Mouse (Mus musculus) midbrain, embryonic 14.5 days (tissue): ENCODE data around the gene Gm11541. TPM values are rescaled to one million over a fixed set of nuclear protein-coding genes. Genes with fewer than 3 reads are reported as not detected.

Experiments
- ATAC-seq: fragments of 200-750 bp; cut with Nextera tagmentation; 2 replicates; pipeline ENCODE4 v1.8.0; 2017; ENCODE audit warnings: moderate number of reproducible peaks, moderate library complexity; ENCODE audit not compliant: low FRiP score, low TSS enrichment
- DNase-seq: peaks from one replicate; pipeline ENCODE4 v3.0.0-alpha.2; 2015
- H3K27ac ChIP-seq: fragments of 300-500 bp; sonication (generic); replicated peaks from 2 replicates; pipeline ENCODE4 v1.5.1; 2014; ENCODE audit warnings: mild to moderate bottlenecking, low read depth, low read length, moderate library complexity
- H3K27me3 ChIP-seq: fragments of 300-500 bp; sonication (generic); 2 replicates; pipeline ENCODE4 v1.6.1; 2014; ENCODE audit warnings: low read length, control low read depth, mixed read lengths; ENCODE audit not compliant: control insufficient read depth, insufficient read depth
- H3K36me3 ChIP-seq: fragments of 300-500 bp; sonication (generic); 2 replicates; pipeline ENCODE4 v1.6.1; 2014; ENCODE audit warnings: low read length, control low read depth; ENCODE audit not compliant: control insufficient read depth, insufficient read depth
- H3K4me1 ChIP-seq: fragments of 300-500 bp; sonication (generic); 2 replicates; pipeline ENCODE4 v1.6.1; 2014; ENCODE audit warnings: mild to moderate bottlenecking, antibody characterized with exemption, low read length, control low read depth; ENCODE audit not compliant: control insufficient read depth, insufficient read depth
- H3K4me2 ChIP-seq: fragments of 300-500 bp; sonication (generic); 2 replicates; pipeline ENCODE4 v1.6.1; 2014; ENCODE audit warnings: mild to moderate bottlenecking, low read length, moderate library complexity
- H3K4me3 ChIP-seq: fragments of 300-500 bp; sonication (generic); replicated peaks from 2 replicates; pipeline ENCODE4 v1.5.1; 2014; ENCODE audit warnings: low read depth, low read length
- H3K9ac ChIP-seq: fragments of 300-500 bp; sonication (generic); replicated peaks from 2 replicates; pipeline ENCODE4 v1.6.1; 2014; ENCODE audit warnings: mild to moderate bottlenecking, low read length, moderate library complexity
- H3K9me3 ChIP-seq: fragments of 300-500 bp; sonication (generic); 2 replicates; pipeline ENCODE4 v1.6.1; 2016; ENCODE audit warnings: low read length, control low read depth, mixed read lengths; ENCODE audit not compliant: control insufficient read depth
- WGBS: fragments of 180-500 bp; shearing (Covaris S2); extraction: QIAGEN DNeasy Blood & Tissue Kit; methylation state at CpG from one replicate; pipeline ENCODE4 v1.1.7; 2014; 5-methylcytosine and 5-hydroxymethylcytosine counted together
- polyA plus RNA-seq: library from polyadenylated mRNA; unstranded; fragments of >200 nt; fragmentation: Nextera tagmentation; extraction: Ambion mirVana; gene quantifications from 2 replicates; pipeline ENCODE4 v1.2.1, GENCODE M21; 2014

Gene Gm11541
- polyA plus RNA-seq, 1 experiment from 2014 or later = not detected

DNA sequence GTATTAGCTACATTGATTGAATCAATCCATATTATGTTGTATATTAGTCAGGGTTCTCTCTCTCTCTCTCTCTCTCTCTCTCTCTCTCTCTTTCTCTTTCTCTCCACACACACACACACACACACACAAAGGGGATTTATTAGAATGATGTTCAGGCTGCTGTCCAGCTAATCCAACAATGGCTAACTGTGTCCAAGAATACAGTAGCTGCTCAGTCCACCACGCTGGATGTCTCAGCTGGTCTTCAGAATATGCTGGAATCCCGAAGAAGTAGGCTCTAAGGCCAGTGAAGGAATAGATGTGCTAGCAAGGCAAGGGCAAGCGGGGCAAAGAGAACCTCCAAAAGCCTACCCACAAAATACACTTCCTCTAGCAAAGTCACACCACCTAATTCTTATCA lies 23.0 kb upstream of the Gm11541 start:
- no peak overlapping the region for H3K4me3 ChIP-seq
- no peaks in the 10 kb centered on the region for H3K36me3 ChIP-seq
- H3K4me1 ChIP-seq = no peaks in the 10 kb centered on the region
- H3K27ac ChIP-seq = no peak overlapping the region
- no peaks in the 10 kb centered on the region for H3K27me3 ChIP-seq
- H3K9me3 ChIP-seq = no peaks in the 10 kb centered on the region
- DNase-seq (no peak), ATAC-seq (no peak)
- no peak overlapping the region for H3K9ac ChIP-seq
- 84% methylated on average over 3 of the region's 3 CpGs for WGBS
- no peak overlapping the region for H3K4me2 ChIP-seq

DNA sequence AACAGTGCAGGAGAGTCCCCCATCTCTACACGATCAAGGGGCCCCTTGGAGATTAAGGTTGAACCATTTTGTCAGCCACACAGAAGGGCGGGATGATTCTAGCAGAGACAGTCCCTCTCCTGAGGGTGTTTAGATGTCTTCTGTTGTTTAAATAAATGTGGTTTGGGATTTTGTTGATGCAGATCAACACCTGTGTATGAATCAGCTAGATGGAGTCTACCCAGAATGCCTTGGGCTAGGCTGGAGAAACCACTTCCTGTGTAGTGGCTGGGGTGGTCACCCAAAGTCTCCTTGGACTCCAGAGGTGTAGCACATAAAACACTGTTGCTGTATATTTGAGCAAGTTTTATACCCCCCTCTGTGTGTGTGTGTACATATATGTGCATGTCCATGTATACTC lies 14.9 kb upstream of the Gm11541 start:
- Histone ChIP-seq H3K9me3 (no peaks in the 10 kb centered on the region), H3K4me1 (peaks cover 10% of the 10 kb centered on the region), H3K27me3 (no peaks in the 10 kb centered on the region), H3K36me3 (no peaks in the 10 kb centered on the region), H3K9ac (no peak overlapping the region), H3K4me3 (no peak overlapping the region), H3K27ac (no peak overlapping the region), H3K4me2 (no peak overlapping the region)
- DNase-seq (no peak), ATAC-seq (no peak)
- WGBS = 77% methylated on average over 2 of the region's 2 CpGs

DNA sequence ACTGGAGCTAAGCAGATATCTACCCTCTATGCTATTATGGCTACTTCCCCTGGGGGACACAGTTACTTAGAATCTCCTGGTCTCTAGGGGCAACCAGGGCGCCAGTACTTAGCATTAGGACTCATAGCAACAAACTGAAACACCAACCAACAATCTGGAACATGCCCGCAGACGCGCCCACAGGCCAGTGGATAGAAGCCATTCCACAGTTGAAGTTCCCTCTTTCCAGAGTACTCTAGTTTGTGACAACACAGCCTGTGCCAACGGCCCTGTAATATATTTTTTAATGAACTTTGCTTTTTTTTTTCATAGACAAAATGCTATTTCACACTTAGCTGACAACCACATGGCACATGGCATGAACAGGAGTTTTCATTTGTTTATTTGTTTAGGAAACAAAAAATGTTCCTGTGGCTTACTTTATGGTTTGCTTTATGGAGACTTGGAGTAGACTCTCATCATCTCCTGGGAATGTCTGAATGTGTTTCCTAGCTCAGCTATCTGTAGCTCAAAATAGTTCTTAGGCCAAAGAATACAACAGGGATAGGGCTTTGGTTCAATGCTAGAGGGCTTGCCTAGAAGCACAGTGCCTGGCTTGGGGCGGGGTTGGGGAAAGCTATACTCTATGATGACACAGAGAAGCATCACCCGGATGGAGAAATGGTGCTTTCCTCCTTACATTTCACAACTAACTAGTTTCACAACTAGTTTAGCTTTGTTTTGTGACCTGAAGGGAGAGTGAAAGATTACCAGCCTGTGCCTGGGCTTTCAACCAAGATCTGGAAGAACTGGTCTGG lies 14.0 kb upstream of the Gm11541 start:
- Histone ChIP-seq H3K9ac (no peak overlapping the region), H3K4me1 (peaks cover 10% of the 10 kb centered on the region), H3K4me2 (no peak overlapping the region), H3K4me3 (no peak overlapping the region), H3K27ac (no peak overlapping the region), H3K36me3 (no peaks in the 10 kb centered on the region), H3K27me3 (no peaks in the 10 kb centered on the region), H3K9me3 (no peaks in the 10 kb centered on the region)
- ATAC-seq = no peak
- no peak for DNase-seq
- WGBS = 88% methylated on average over 7 of the region's 7 CpGs

DNA sequence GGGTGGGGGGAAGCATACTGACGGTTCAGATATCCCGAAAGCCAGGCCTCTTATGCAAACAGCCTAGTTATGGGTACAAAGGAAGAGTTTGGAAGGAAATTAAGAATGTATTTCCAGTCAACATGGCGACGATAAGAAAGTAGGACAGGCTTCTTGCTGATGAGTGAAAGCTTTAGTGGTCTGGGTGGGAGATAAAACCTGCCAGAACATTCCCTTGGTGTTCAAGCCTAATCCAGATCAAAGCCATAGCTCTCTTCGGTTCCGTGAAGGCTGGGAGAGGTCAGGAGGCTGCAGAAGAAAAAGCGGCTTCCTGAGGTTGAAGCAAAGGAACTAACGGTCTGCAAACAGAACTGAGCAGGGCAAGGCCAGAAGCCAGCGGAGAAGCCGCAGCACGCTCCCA lies 12.9 kb upstream of the Gm11541 start:
- H3K9me3 ChIP-seq = no peaks in the 10 kb centered on the region
- no peak for DNase-seq
- no peak for ATAC-seq
- H3K9ac ChIP-seq = no peak overlapping the region
- WGBS = 32% methylated on average over 11 of the region's 11 CpGs
- H3K27me3 ChIP-seq = no peaks in the 10 kb centered on the region
- H3K4me3 ChIP-seq = no peak overlapping the region
- H3K27ac ChIP-seq = no peak overlapping the region
- peaks cover 10% of the 10 kb centered on the region for H3K4me1 ChIP-seq
- H3K36me3 ChIP-seq = no peaks in the 10 kb centered on the region
- no peak overlapping the region for H3K4me2 ChIP-seq

DNA sequence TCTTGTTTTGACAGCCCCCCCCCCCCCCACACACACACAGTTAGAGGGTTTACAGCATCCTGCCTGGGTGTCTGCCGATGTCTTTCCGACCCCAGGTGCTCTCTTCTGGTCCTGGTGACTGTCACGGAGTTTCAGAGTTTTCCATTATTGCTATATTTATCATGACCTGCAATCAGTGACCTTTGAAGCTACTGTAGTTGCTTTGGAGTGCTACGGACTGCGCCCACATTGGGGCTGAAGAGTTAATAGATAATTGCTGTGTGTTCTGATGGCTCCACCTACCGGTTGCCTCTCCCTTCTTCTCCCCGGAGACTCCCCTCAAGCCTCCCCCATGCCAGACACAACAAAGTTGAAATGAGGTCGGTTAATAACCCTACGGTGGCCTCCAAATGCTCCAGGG lies 12.5 kb upstream of the Gm11541 start:
- Histone ChIP-seq H3K9ac (no peak overlapping the region), H3K27me3 (no peaks in the 10 kb centered on the region), H3K36me3 (no peaks in the 10 kb centered on the region), H3K27ac (no peak overlapping the region), H3K4me3 (no peak overlapping the region), H3K9me3 (no peaks in the 10 kb centered on the region), H3K4me2 (peak overlapping the region; percentile 17; the same call in 1 of the 2 replicates), H3K4me1 (peaks cover 10% of the 10 kb centered on the region)
- WGBS = 12% methylated on average over 9 of the region's 9 CpGs
- DNase-seq (peak; percentile 64), ATAC-seq (no peak)

DNA sequence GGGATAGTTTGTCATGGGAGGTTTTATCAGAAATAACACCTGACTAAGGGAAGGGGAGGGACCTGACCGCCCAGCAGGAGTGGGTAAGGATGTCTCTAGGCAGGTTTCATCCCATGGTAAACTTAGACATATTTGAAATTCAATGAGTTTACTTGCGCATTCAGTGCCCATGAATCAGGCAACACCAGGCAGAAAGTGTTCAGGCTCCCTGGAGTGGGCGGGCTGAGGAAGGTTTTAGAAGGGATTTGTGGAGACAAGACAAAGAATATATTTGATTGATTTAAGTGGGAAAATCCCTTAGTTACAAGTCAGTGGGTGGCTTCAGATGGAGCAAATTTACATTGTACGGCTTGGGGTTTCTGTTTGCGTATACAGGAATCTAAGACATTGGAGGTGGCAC lies 11.3 kb upstream of the Gm11541 start:
- H3K36me3 ChIP-seq = no peaks in the 10 kb centered on the region
- no peak overlapping the region for H3K4me2 ChIP-seq
- H3K4me1 ChIP-seq = peaks cover 10% of the 10 kb centered on the region
- H3K9me3 ChIP-seq = no peaks in the 10 kb centered on the region
- ATAC-seq = no peak
- no peak overlapping the region for H3K27ac ChIP-seq
- WGBS = 48% methylated on average over 5 of the region's 5 CpGs
- no peak overlapping the region for H3K4me3 ChIP-seq
- no peak overlapping the region for H3K9ac ChIP-seq
- DNase-seq = no peak
- H3K27me3 ChIP-seq = no peaks in the 10 kb centered on the region

DNA sequence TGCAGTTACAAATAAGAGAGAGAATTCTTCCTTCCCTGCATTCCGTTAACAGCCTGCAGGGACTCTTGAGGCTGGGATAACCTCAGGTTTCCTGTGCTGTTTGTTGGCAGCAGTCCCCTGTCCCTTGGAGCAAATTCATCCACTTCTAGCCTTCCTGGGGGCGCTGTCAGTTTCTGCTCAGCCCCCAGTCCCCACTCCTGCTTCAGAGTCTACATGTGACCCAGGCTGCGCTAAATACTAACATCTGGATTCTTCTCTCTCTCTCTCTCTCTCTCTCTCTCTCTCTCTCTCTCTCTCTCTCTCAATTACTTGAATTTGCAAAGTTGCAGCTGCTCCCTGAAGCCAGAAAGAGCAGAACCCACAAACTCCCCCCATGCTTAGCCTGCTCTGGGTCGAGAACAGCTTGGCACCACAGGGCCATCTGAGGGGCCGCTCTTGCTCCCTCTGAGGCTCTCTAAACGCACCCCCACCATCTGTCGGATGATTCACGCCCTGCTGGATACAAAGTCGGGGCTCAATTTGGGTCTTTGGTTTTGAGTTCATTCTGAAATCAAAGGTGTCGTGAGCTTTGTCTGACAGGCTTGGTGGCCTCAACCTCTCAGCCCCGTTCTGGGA lies 9.1 kb upstream of the Gm11541 start:
- no peak for DNase-seq
- 52% methylated on average over 11 of the region's 11 CpGs for WGBS
- H3K36me3 ChIP-seq = no peaks in the 10 kb centered on the region

DNA sequence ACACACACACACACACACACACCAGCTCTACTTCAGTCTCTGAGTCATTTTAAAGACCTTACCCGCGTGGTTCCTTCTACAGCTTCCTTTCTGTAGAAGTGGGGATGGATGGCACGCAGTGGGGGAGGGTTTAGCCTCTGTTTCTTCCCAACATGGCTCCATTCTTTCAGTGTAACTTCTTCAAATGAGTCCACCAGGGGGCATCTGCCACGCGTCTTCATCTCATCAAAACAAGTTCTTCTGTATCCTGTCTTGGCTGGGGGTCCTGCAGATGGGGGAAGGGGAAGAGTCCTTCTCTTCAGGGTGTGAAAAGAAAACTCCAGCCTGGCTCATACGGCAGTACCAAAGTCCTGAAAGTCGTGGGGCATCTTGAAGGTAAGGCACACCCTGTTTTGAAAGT lies 279 bp downstream of the Gm11541 start:
- no peak for ATAC-seq
- Histone ChIP-seq H3K9me3 (no peaks in the 10 kb centered on the region), H3K27me3 (no peaks in the 10 kb centered on the region), H3K27ac (no peak overlapping the region), H3K4me1 (no peaks in the 10 kb centered on the region), H3K9ac (no peak overlapping the region), H3K4me2 (no peak overlapping the region), H3K36me3 (no peaks in the 10 kb centered on the region), H3K4me3 (no peak overlapping the region)
- 44% methylated on average over 7 of the region's 7 CpGs for WGBS
- DNase-seq = no peak

More for the DNA sequence above, 9.1 kb upstream of the Gm11541 start:
- Histone ChIP-seq H3K27me3 (no peaks in the 10 kb centered on the region), H3K9ac (no peak overlapping the region), H3K4me1 (peaks cover 10% of the 10 kb centered on the region), H3K27ac (no peak overlapping the region), H3K4me2 (no peak overlapping the region), H3K4me3 (no peak overlapping the region), H3K9me3 (no peaks in the 10 kb centered on the region)
- no peak for ATAC-seq

DNA sequence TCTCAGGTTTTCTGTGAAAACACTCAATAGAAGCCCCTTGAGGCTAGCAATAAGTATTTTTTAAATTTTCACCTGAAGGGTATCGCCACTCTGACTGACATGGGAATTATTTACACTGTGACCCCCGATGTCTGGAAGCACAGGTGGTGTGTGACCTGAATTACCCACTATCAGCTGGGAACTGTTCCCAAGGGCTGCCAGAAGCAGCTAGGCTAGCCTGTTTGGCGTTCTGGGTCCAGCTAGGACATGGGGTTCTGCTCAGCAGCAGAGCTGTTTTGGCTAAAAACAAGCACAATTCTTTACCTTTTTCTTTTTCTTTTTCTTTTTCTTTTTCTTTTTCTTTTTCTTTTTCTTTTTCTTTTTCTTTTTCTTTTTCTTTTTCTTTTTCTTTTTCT lies 2.1 kb downstream of the Gm11541 start:
- DNase-seq (no peak), ATAC-seq (no peak)

More for the DNA sequence above, 2.1 kb downstream of the Gm11541 start:
- H3K4me1 ChIP-seq = no peaks in the 10 kb centered on the region
- 64% methylated on average over 3 of the region's 3 CpGs for WGBS
- no peaks in the 10 kb centered on the region for H3K36me3 ChIP-seq
- no peaks in the 10 kb centered on the region for H3K9me3 ChIP-seq
- no peak overlapping the region for H3K9ac ChIP-seq
- H3K4me3 ChIP-seq = no peak overlapping the region
- no peak overlapping the region for H3K27ac ChIP-seq
- H3K4me2 ChIP-seq = no peak overlapping the region
- no peaks in the 10 kb centered on the region for H3K27me3 ChIP-seq
